Mouse (Mus musculus): Measurements from ENCODE around the gene Rpl36. TPM values are rescaled to one million over a fixed set of nuclear protein-coding genes. Genes with fewer than 3 reads are reported as not detected.

The Rpl36 gene
- polyA plus RNA-seq, 1 experiment from 2014 or later = 1,716 TPM

GRCm38 (mm10) chr17:56614391-56615135 is 1.3 kb downstream of the Rpl36 start:
- Histone ChIP-seq H3K4me3 (replicated peaks; ENCODE audit: low read length) (peak overlapping the region; percentile 74), H3K36me3 (ENCODE audit: control insufficient read depth, insufficient read depth, low read length) (peaks cover 29% of the 10 kb centered on the region), H3K4me2 (ENCODE audit: low read depth, low read length) (peak overlapping the region; percentile 96), H3K27ac (ENCODE audit: low read length) (peak overlapping the region; percentile 21; the same call in 1 of the 2 replicates), H3K27me3 (ENCODE audit: control insufficient read depth, insufficient read depth, low read length) (no peaks in the 10 kb centered on the region), H3K9me3 (replicated peaks; ENCODE audit: control insufficient read depth, low read length) (no peaks in the 10 kb centered on the region), H3K9ac (ENCODE audit: low read length) (peak overlapping the region; percentile 91), H3K4me1 (ENCODE audit: control insufficient read depth, insufficient read depth, low read length) (peaks cover 18% of the 10 kb centered on the region)
- no peak for ATAC-seq (ENCODE audit: insufficient read depth, low FRiP score)
- WGBS = 20% methylated on average over 14 of the region's 14 CpGs

DNA sequence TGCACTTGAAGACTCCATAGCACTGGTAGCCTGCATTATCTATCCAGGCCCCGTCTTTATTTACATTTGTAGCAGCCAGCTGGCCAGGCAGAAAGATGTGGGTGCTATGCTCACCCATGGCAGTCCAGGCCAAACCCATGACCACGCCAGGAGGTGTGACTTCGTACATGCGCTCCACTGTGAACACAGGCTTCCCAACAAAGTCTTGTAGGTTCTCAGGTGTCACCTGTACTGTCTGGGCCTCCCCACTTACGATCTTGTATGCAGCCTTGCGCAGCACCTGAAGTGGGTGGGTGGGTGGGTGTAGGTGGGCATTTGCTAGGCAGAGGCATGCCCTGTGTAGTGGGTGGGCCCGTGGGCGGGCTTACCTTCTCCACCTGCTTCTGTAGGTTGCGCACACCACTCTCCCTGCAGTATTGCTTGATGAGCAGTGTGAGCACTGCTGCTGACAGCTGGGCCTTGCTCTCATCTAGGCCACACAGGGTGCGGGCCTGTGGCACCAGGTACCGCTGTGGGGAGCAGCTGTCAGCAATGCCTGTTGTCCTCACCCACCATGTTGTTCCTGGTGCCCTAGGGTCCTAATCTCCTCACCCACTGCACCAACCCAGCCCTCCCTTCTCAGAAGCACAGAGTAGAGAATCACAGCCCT is 2.0 kb downstream of the Rpl36 start:
- Histone ChIP-seq H3K4me1 (ENCODE audit: control insufficient read depth, insufficient read depth, low read length) (peaks cover 17% of the 10 kb centered on the region), H3K27ac (ENCODE audit: low read length) (no peak overlapping the region), H3K9ac (ENCODE audit: low read length) (peak overlapping the region; percentile 91), H3K27me3 (ENCODE audit: control insufficient read depth, insufficient read depth, low read length) (no peaks in the 10 kb centered on the region), H3K36me3 (ENCODE audit: control insufficient read depth, insufficient read depth, low read length) (peaks cover 36% of the 10 kb centered on the region), H3K4me3 (replicated peaks; ENCODE audit: low read length) (peak overlapping the region; percentile 74; the same call in 1 of the 2 replicates), H3K4me2 (ENCODE audit: low read depth, low read length) (peak overlapping the region; percentile 96), H3K9me3 (replicated peaks; ENCODE audit: control insufficient read depth, low read length) (no peaks in the 10 kb centered on the region)
- WGBS = 72% methylated on average over 11 of the region's 11 CpGs
- ATAC-seq (ENCODE audit: insufficient read depth, low FRiP score) = no peak

GRCm38 (mm10) chr17:56615792-56616191 is 2.6 kb downstream of the Rpl36 start:
- Histone ChIP-seq H3K9ac (ENCODE audit: low read length) (no peak overlapping the region; the same call in 1 of the 2 replicates), H3K4me3 (replicated peaks; ENCODE audit: low read length) (no peak overlapping the region), H3K9me3 (replicated peaks; ENCODE audit: control insufficient read depth, low read length) (no peaks in the 10 kb centered on the region), H3K27me3 (ENCODE audit: control insufficient read depth, insufficient read depth, low read length) (no peaks in the 10 kb centered on the region), H3K27ac (ENCODE audit: low read length) (no peak overlapping the region), H3K36me3 (ENCODE audit: control insufficient read depth, insufficient read depth, low read length) (peaks cover 41% of the 10 kb centered on the region), H3K4me1 (ENCODE audit: control insufficient read depth, insufficient read depth, low read length) (peaks cover 15% of the 10 kb centered on the region), H3K4me2 (ENCODE audit: low read depth, low read length) (no peak overlapping the region)
- ATAC-seq (ENCODE audit: insufficient read depth, low FRiP score) = no peak
- 84% methylated on average over 4 of the region's 4 CpGs for WGBS

- Histone ChIP-seq H3K4me1 (ENCODE audit: control insufficient read depth, insufficient read depth, low read length) (peaks cover 15% of the 10 kb centered on the region), H3K36me3 (ENCODE audit: control insufficient read depth, insufficient read depth, low read length) (peaks cover 43% of the 10 kb centered on the region), H3K4me3 (replicated peaks; ENCODE audit: low read length) (no peak overlapping the region), H3K9me3 (replicated peaks; ENCODE audit: control insufficient read depth, low read length) (no peaks in the 10 kb centered on the region), H3K4me2 (ENCODE audit: low read depth, low read length) (no peak overlapping the region), H3K27me3 (ENCODE audit: control insufficient read depth, insufficient read depth, low read length) (no peaks in the 10 kb centered on the region), H3K9ac (ENCODE audit: low read length) (no peak overlapping the region), H3K27ac (ENCODE audit: low read length) (no peak overlapping the region)
- 76% methylated on average over 3 of the region's 3 CpGs for WGBS
- no peak for ATAC-seq (ENCODE audit: insufficient read depth, low FRiP score)
Measured at GRCm38 (mm10) chr17:56616725-56617124, 3.5 kb downstream of the Rpl36 start.

GRCm38 (mm10) chr17:56617628-56618027 is 4.4 kb downstream of the Rpl36 start:
- H3K4me2 ChIP-seq (ENCODE audit: low read depth, low read length) = no peak overlapping the region
- H3K27ac ChIP-seq (ENCODE audit: low read length) = no peak overlapping the region
- ATAC-seq (ENCODE audit: insufficient read depth, low FRiP score) = no peak
- peaks cover 48% of the 10 kb centered on the region for H3K36me3 ChIP-seq (ENCODE audit: control insufficient read depth, insufficient read depth, low read length)
- peaks cover 15% of the 10 kb centered on the region for H3K4me1 ChIP-seq (ENCODE audit: control insufficient read depth, insufficient read depth, low read length)
- no peaks in the 10 kb centered on the region for H3K9me3 ChIP-seq (replicated peaks; ENCODE audit: control insufficient read depth, low read length)
- no peak overlapping the region for H3K4me3 ChIP-seq (replicated peaks; ENCODE audit: low read length)
- no peak overlapping the region for H3K9ac ChIP-seq (ENCODE audit: low read length)
- no peaks in the 10 kb centered on the region for H3K27me3 ChIP-seq (ENCODE audit: control insufficient read depth, insufficient read depth, low read length)
- 92% methylated on average over 8 of the region's 8 CpGs for WGBS

DNA sequence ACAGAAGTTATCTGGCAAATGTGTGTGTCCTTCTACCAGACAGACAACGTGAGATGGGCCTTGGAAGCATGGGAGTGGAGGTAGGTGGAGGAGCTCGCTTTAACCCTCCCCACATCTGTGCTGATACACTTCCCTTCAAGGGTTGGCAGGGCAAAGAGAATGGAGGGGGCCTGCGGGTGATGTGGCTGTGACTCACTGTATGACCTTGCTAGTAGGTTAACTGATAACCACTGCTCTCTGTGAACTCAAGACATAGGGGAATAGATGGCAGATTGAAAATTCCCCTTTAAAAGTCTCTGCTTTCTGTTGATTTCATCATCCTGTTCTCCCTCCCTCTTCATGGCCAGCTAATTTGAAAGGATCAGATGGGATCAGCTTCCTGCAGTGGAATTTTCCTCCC is 12.3 kb downstream of the Rpl36 start:
- Histone ChIP-seq H3K9ac (ENCODE audit: low read length) (peak overlapping the region; percentile 10; the same call in 1 of the 2 replicates), H3K36me3 (ENCODE audit: control insufficient read depth, insufficient read depth, low read length) (peaks cover 17% of the 10 kb centered on the region; the same call in 1 of the 2 replicates), H3K9me3 (replicated peaks; ENCODE audit: control insufficient read depth, low read length) (no peaks in the 10 kb centered on the region), H3K4me2 (ENCODE audit: low read depth, low read length) (peak overlapping the region; percentile 97), H3K27ac (ENCODE audit: low read length) (no peak overlapping the region), H3K27me3 (ENCODE audit: control insufficient read depth, insufficient read depth, low read length) (no peaks in the 10 kb centered on the region), H3K4me1 (ENCODE audit: control insufficient read depth, insufficient read depth, low read length) (peaks cover 21% of the 10 kb centered on the region), H3K4me3 (replicated peaks; ENCODE audit: low read length) (peak overlapping the region; percentile 97; the same call in 1 of the 2 replicates)
- 71% methylated on average over 3 of the region's 3 CpGs for WGBS
- ATAC-seq (ENCODE audit: insufficient read depth, low FRiP score) = no peak

DNA sequence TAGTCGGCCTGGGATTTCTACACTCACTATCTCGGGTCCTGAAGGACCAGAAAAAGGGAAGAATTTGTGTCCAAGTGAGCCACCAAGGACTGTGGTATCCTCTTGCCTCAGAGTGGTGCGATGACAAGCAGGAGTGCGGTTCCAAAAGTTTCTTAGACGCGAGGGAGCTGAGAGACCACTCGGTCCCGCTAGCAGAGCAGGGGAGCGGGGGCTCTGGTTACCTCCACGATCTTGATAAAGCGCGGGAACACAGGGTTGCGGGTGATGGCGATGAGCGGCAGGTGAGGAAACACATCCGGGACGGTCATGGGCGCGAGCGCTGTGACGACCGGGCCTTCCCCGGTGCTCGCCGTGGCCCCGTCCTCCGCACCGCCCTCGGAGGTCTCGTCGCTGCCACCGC is 13.0 kb downstream of the Rpl36 start:
- Histone ChIP-seq H3K4me1 (ENCODE audit: control insufficient read depth, insufficient read depth, low read length) (peaks cover 21% of the 10 kb centered on the region), H3K27me3 (ENCODE audit: control insufficient read depth, insufficient read depth, low read length) (no peaks in the 10 kb centered on the region), H3K4me3 (replicated peaks; ENCODE audit: low read length) (peak overlapping the region; percentile 97), H3K36me3 (ENCODE audit: control insufficient read depth, insufficient read depth, low read length) (peaks cover 14% of the 10 kb centered on the region; the same call in 1 of the 2 replicates), H3K9ac (ENCODE audit: low read length) (peak overlapping the region; percentile 91), H3K9me3 (replicated peaks; ENCODE audit: control insufficient read depth, low read length) (no peaks in the 10 kb centered on the region), H3K4me2 (ENCODE audit: low read depth, low read length) (peak overlapping the region; percentile 97), H3K27ac (ENCODE audit: low read length) (peak overlapping the region; percentile 49; the same call in 1 of the 2 replicates)
- WGBS = under 1% methylated on average over 32 of the region's 32 CpGs
- ATAC-seq (ENCODE audit: insufficient read depth, low FRiP score) = no peak

DNA sequence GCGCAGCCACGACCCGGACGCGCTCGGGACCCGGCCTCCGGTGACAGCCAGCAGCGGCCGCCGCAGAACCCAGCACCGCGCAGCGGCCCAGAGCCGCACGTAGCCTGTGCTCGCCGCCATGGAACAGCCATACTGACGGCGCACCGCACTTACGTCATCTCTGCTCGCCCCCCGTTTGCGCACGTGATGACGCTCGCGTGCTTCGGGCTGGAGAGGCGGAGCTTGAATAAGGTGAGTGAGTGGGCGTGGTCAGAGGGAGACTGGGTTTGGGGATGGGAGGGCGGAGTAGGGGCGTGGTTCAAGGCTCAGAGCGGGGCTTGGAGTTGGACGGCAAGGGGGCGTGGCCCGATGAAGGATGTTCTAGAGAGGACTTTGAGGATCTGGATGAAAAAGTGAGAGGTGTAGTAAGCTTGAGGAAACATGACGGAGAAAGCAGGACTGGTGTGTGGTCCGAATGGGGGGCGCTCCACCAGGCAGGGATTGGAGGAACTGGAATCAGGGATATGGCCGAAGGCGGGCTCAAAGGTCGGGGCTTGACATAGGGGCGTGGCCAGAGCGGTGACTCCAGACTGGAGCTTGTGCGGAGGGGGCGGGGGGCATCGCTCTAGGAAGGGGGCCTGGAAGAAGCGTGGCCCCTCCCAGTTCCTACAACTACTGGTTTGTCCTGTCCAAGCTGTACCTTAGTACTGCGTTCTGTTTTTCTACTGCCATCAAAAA is 13.7 kb downstream of the Rpl36 start, which contains the start of gene Lonp1:
Gene Lonp1 (minus strand): TSS at position 134 of the 717 bp plus-strand sequence.
- Histone ChIP-seq H3K4me3 (replicated peaks; ENCODE audit: low read length) (peak within 1 kb of the TSS; percentile 97), H3K36me3 (ENCODE audit: control insufficient read depth, insufficient read depth, low read length) (peaks cover 10% of the 10 kb centered on the region; the same call in 1 of the 2 replicates), H3K4me1 (ENCODE audit: control insufficient read depth, insufficient read depth, low read length) (peaks cover 21% of the 10 kb centered on the region), H3K9me3 (replicated peaks; ENCODE audit: control insufficient read depth, low read length) (no peaks in the 10 kb centered on the region), H3K27ac (ENCODE audit: low read length) (peak within 1 kb of the TSS; percentile 89), H3K4me2 (ENCODE audit: low read depth, low read length) (peak within 1 kb of the TSS; percentile 97), H3K27me3 (ENCODE audit: control insufficient read depth, insufficient read depth, low read length) (no peaks in the 10 kb centered on the region), H3K9ac (ENCODE audit: low read length) (peak within 1 kb of the TSS; percentile 91)
- WGBS = under 1% methylated on average over 50 of the region's 51 CpGs
- peak; percentile 95 for ATAC-seq (ENCODE audit: insufficient read depth, low FRiP score)

All from stomach, embryonic 16.5 days (tissue).